Mouse (Mus musculus) kidney, postnatal 0 days (tissue): ENCODE results near the gene Fzd2. TPM values are rescaled to one million over a fixed set of nuclear protein-coding genes. Genes with fewer than 3 reads are reported as not detected.
A peak's percentile ranks its signal among the peaks of the same experiment; 100 is the strongest.
"Not testable (repeated sequence)": the region's sequence is repeated elsewhere in the genome, so short reads cannot be mapped to it uniquely, and the experiment has no call there.

ENCODE experiments used
- ATAC-seq: fragments of 200-750 bp; cut with Nextera tagmentation; replicated peaks from 2 replicates; pipeline ENCODE4 v1.8.0; 2017; ENCODE audit warnings: low read depth, moderate number of reproducible peaks, moderate TSS enrichment, moderate library complexity; ENCODE audit not compliant: low FRiP score
- DNase-seq: peaks from one replicate; pipeline ENCODE4 v3.0.0-alpha.2; 2016; ENCODE audit warnings: low spot score
- H3K27ac ChIP-seq: fragments of 300-500 bp; sonication (generic); 2 replicates; pipeline ENCODE4 v1.5.1; 2014; ENCODE audit warnings: mild to moderate bottlenecking
- H3K27me3 ChIP-seq: fragments of 300-500 bp; sonication (generic); 2 replicates; pipeline ENCODE4 v1.6.1; 2014; ENCODE audit warnings: low read length, mixed read lengths; ENCODE audit not compliant: insufficient read depth
- H3K36me3 ChIP-seq: fragments of 300-500 bp; sonication (generic); 2 replicates; pipeline ENCODE4 v1.6.1; 2014; ENCODE audit warnings: low read length, mixed read lengths; ENCODE audit not compliant: insufficient read depth
- H3K4me1 ChIP-seq: fragments of 300-500 bp; sonication (generic); replicated peaks from 2 replicates; pipeline ENCODE4 v1.6.1; 2014; ENCODE audit warnings: antibody characterized with exemption, low read length, mixed read lengths; ENCODE audit not compliant: insufficient read depth
- H3K4me2 ChIP-seq: fragments of 300-500 bp; sonication (generic); 2 replicates; pipeline ENCODE4 v1.6.1; 2014; ENCODE audit warnings: mild to moderate bottlenecking, low read length, moderate library complexity, mixed read lengths
- H3K4me3 ChIP-seq: fragments of 300-500 bp; sonication (generic); replicated peaks from 2 replicates; pipeline ENCODE4 v1.5.1; 2014; ENCODE audit warnings: low read depth, low read length
- H3K9ac ChIP-seq: fragments of 300-500 bp; sonication (generic); 2 replicates; pipeline ENCODE4 v1.6.1; 2014; ENCODE audit warnings: low read depth, low read length
- H3K9me3 ChIP-seq: fragments of 300-500 bp; sonication (generic); replicated peaks from 2 replicates; pipeline ENCODE4 v1.6.1; 2016; ENCODE audit warnings: low read length, inconsistent platforms, mixed read lengths
- CTCF ChIP-seq: IDR thresholded peaks from 2 replicates; pipeline ENCODE4 v1.5.1; 2016; ENCODE audit warnings: antibody characterized with exemption, low read depth, mild to moderate bottlenecking, moderate library complexity
- WGBS: fragments of 180-500 bp; shearing (Covaris S2); extraction: QIAGEN DNeasy Blood & Tissue Kit; methylation state at CpG from one replicate; pipeline ENCODE4 v1.1.7; 2014; 5-methylcytosine and 5-hydroxymethylcytosine counted together
- polyA plus RNA-seq: library from polyadenylated mRNA; unstranded; fragments of >200 nt; fragmentation: Nextera tagmentation; extraction: Ambion mirVana; gene quantifications from 2 replicates; pipeline ENCODE4 v1.2.1, GENCODE M21; 2015

Fzd2 gene
- polyA plus RNA-seq, 1 experiment from 2014 or later = 25.9 TPM

DNA sequence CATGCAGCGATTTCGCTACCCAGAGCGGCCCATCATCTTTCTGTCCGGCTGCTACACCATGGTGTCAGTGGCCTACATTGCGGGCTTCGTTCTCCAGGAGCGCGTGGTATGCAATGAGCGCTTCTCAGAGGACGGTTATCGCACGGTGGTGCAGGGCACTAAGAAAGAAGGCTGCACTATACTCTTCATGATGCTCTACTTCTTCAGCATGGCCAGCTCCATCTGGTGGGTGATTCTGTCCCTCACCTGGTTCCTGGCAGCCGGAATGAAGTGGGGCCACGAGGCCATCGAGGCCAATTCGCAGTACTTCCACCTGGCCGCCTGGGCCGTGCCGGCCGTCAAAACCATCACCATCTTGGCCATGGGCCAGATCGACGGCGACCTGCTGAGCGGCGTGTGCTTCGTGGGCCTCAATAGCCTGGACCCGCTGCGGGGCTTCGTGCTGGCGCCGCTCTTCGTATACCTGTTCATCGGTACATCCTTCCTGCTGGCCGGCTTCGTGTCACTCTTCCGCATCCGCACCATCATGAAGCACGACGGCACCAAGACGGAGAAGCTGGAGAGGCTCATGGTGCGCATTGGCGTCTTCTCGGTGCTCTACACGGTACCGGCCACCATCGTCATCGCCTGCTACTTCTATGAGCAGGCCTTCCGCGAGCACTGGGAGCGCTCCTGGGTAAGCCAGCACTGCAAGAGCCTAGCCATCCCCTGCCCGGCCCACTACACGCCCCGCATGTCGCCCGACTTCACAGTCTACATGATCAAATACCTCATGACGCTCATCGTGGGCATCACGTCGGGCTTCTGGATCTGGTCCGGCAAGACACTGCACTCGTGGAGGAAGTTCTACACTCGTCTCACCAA, 1.6 kb downstream of the Fzd2 start:
- Histone ChIP-seq H3K36me3 (no peaks in the 10 kb centered on the region), H3K4me2 (peak overlapping the region; percentile 83), H3K9ac (peak overlapping the region; percentile 67), H3K27me3 (no peaks in the 10 kb centered on the region), H3K9me3 (no peaks in the 10 kb centered on the region), H3K4me3 (peak overlapping the region; percentile 86), H3K4me1 (peaks cover 15% of the 10 kb centered on the region; the same call in 1 of the 2 replicates), H3K27ac (peak overlapping the region; percentile 95)
- under 1% methylated on average over 62 of the region's 62 CpGs for WGBS
- ATAC-seq (no peak), DNase-seq (no peak)
- peak; percentile 35; the same call in 1 of the 2 replicates for TF ChIP-seq CTCF

- H3K36me3 ChIP-seq = no peaks in the 10 kb centered on the region
- peak overlapping the region; percentile 67 for H3K9ac ChIP-seq
- no peak for ATAC-seq
- H3K27ac ChIP-seq = peak overlapping the region; percentile 95
- no peaks in the 10 kb centered on the region for H3K27me3 ChIP-seq
- TF ChIP-seq CTCF = no peak
- H3K4me1 ChIP-seq = peaks cover 23% of the 10 kb centered on the region
- H3K4me3 ChIP-seq = peak overlapping the region; percentile 86
- H3K4me2 ChIP-seq = peak overlapping the region; percentile 83
- 5% methylated on average over 12 of the region's 12 CpGs for WGBS
- no peaks in the 10 kb centered on the region for H3K9me3 ChIP-seq
- DNase-seq = peak; percentile 79
Observed at GRCm38 (mm10) chr11:102606751-102607171, 2.6 kb downstream of the Fzd2 start.

DNA sequence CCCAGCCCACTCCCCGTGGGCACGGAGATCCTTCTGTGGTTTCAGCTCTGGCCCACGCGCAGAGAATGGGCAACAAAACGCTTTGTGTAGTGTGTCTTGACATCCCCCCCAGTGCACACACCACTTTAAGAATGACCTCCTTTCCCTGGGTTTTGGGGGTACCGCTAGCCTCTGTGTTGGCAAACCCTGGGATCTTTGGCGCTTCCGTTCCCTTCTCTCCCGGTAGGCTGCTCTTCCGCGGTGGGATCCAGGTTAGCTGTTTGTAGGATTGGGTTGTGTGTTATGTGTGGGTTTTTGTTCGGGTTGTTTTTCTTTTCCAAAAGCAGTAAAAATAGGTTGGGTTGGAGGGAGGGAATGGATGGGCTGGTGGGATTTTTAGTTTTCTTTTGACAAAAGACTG, 3.0 kb downstream of the Fzd2 start:
- peaks cover 23% of the 10 kb centered on the region for H3K4me1 ChIP-seq
- H3K4me2 ChIP-seq = peak overlapping the region; percentile 83
- not testable (repeated sequence) for H3K9me3 ChIP-seq, H3K36me3 ChIP-seq, ATAC-seq, DNase-seq, H3K27me3 ChIP-seq
- peak overlapping the region; percentile 86 for H3K4me3 ChIP-seq
- H3K9ac ChIP-seq = peak overlapping the region; percentile 67
- H3K27ac ChIP-seq = peak overlapping the region; percentile 95
- WGBS = 3% methylated on average over 12 of the region's 12 CpGs

DNA sequence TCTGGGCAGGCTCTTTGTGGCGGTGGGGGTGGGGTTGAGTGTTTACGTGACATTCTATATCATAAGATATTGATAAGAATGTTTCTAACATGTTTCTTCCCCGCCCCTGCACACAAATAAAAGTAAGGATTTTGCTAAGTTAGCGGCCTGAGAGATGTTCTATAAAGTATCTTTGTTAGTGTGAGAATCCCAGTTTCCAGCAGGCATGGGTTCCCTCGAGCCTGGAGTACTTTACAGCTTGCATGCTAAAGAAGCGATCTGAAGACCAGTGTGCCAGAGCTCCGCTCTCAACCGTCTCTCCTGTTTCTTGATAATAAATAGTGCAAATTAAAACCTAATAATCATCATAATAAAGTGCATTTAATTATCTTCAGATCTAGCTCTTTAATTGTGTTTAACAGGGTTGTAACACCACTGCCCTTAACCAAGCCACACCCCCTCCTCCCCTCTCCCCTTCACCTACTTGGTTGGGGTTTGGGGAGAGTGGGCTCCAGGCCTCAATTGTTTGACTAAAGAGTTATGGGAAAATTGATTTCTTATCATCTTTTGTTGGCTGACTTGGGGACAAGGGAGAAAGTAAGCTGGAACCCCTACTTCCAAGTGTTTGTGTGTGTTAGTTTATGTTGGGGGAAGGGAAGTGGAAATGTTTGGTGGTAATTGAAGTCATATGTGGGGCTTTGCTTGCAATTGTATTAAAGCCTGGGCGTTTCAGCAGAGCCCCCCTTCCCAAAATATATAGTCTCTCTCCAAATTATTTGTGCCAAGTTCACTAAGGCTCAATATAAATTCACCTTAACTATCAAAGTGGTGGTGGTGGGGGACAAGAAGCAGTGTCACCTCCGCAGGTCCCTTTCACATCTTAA, 3.7 kb downstream of the Fzd2 start:
- peak overlapping the region; percentile 86 for H3K4me3 ChIP-seq
- H3K4me1 ChIP-seq = peaks cover 23% of the 10 kb centered on the region
- no peaks in the 10 kb centered on the region for H3K36me3 ChIP-seq
- peak overlapping the region; percentile 83 for H3K4me2 ChIP-seq
- no peak for TF ChIP-seq CTCF
- peak overlapping the region; percentile 67; the same call in 1 of the 2 replicates for H3K9ac ChIP-seq
- no peak for DNase-seq
- no peaks in the 10 kb centered on the region for H3K9me3 ChIP-seq
- WGBS = 24% methylated on average over 10 of the region's 10 CpGs
- no peaks in the 10 kb centered on the region for H3K27me3 ChIP-seq
- H3K27ac ChIP-seq = peak overlapping the region; percentile 95
- no peak for ATAC-seq

- DNase-seq = no peak
- no peak for TF ChIP-seq CTCF
Observed at GRCm38 (mm10) chr11:102608691-102609090, 4.5 kb downstream of the Fzd2 start.

GRCm38 (mm10) chr11:102609483-102609882, 5.3 kb downstream of the Fzd2 start:
- Histone ChIP-seq H3K36me3 (no peaks in the 10 kb centered on the region), H3K27me3 (no peaks in the 10 kb centered on the region), H3K9me3 (no peaks in the 10 kb centered on the region), H3K27ac (no peak overlapping the region), H3K4me2 (no peak overlapping the region), H3K9ac (no peak overlapping the region), H3K4me3 (no peak overlapping the region), H3K4me1 (peaks cover 23% of the 10 kb centered on the region)
- DNase-seq = no peak
- no peak for TF ChIP-seq CTCF
- WGBS = 42% methylated on average over 8 of the region's 8 CpGs
- ATAC-seq = no peak

More at GRCm38 (mm10) chr11:102608691-102609090, 4.5 kb downstream of the Fzd2 start:
- Histone ChIP-seq H3K4me2 (peak overlapping the region; percentile 83; the same call in 1 of the 2 replicates), H3K27me3 (no peaks in the 10 kb centered on the region), H3K27ac (no peak overlapping the region), H3K9ac (no peak overlapping the region), H3K9me3 (no peaks in the 10 kb centered on the region), H3K4me1 (peaks cover 23% of the 10 kb centered on the region), H3K36me3 (no peaks in the 10 kb centered on the region), H3K4me3 (no peak overlapping the region)
- 29% methylated on average over 4 of the region's 4 CpGs for WGBS
- ATAC-seq = no peak
